Mouse (Mus musculus): ENCODE results near the gene Tmem229b. TPM values are rescaled to one million over a fixed set of nuclear protein-coding genes. Genes with fewer than 3 reads are reported as not detected.
A peak's percentile ranks its signal among the peaks of the same experiment; 100 is the strongest.
"Not testable (repeated sequence)": the region's sequence is repeated elsewhere in the genome, so short reads cannot be mapped to it uniquely, and the experiment has no call there.

Gene Tmem229b
- polyA plus RNA-seq, 1 experiment from 2014 or later, result 71.2 TPM

GRCm38 (mm10) chr12:78974767-78975166, 32.7 kb downstream of the Tmem229b start:
- 87% methylated on average over 5 of the region's 5 CpGs for WGBS
- no peak for ATAC-seq
- H3K27me3 ChIP-seq (replicated peaks; ENCODE audit: control insufficient read depth, insufficient read depth, low read length), result no peaks in the 10 kb centered on the region
- no peak overlapping the region for H3K4me2 ChIP-seq (ENCODE audit: low read length)
- H3K9me3 ChIP-seq (ENCODE audit: control insufficient read depth, low read length), result no peaks in the 10 kb centered on the region
- H3K36me3 ChIP-seq (ENCODE audit: control insufficient read depth, insufficient read depth, low read length), result peaks cover 4% of the 10 kb centered on the region; the same call in 1 of the 2 replicates
- no peak overlapping the region for H3K27ac ChIP-seq (ENCODE audit: low read depth, low read length)
- H3K4me3 ChIP-seq (ENCODE audit: low read length), result no peak overlapping the region
- H3K4me1 ChIP-seq (ENCODE audit: control insufficient read depth, insufficient read depth, low read depth, low read length), result peaks cover 2% of the 10 kb centered on the region; the same call in 1 of the 2 replicates
- no peak overlapping the region for H3K9ac ChIP-seq (ENCODE audit: low read depth, low read length)

GRCm38 (mm10) chr12:78973779-78974178, 33.6 kb downstream of the Tmem229b start:
- H3K4me2 ChIP-seq (ENCODE audit: low read length), result no peak overlapping the region
- ATAC-seq, result no peak
- H3K9me3 ChIP-seq (ENCODE audit: control insufficient read depth, low read length), result no peaks in the 10 kb centered on the region
- WGBS, result 48% methylated on average over 2 of the region's 2 CpGs
- peaks cover 2% of the 10 kb centered on the region; the same call in 1 of the 2 replicates for H3K4me1 ChIP-seq (ENCODE audit: control insufficient read depth, insufficient read depth, low read depth, low read length)
- H3K27me3 ChIP-seq (replicated peaks; ENCODE audit: control insufficient read depth, insufficient read depth, low read length), result no peaks in the 10 kb centered on the region
- H3K4me3 ChIP-seq (ENCODE audit: low read length), result no peak overlapping the region
- peaks cover 8% of the 10 kb centered on the region for H3K36me3 ChIP-seq (ENCODE audit: control insufficient read depth, insufficient read depth, low read length)
- H3K9ac ChIP-seq (ENCODE audit: low read depth, low read length), result no peak overlapping the region
- H3K27ac ChIP-seq (ENCODE audit: low read depth, low read length), result no peak overlapping the region

GRCm38 (mm10) chr12:78971649-78972048, 35.8 kb downstream of the Tmem229b start:
- 52% methylated on average over 2 of the region's 2 CpGs for WGBS
- Histone ChIP-seq H3K9me3 (ENCODE audit: control insufficient read depth, low read length) (no peaks in the 10 kb centered on the region), H3K36me3 (ENCODE audit: control insufficient read depth, insufficient read depth, low read length) (peaks cover 6% of the 10 kb centered on the region; the same call in 1 of the 2 replicates), H3K27me3 (replicated peaks; ENCODE audit: control insufficient read depth, insufficient read depth, low read length) (no peaks in the 10 kb centered on the region), H3K9ac (ENCODE audit: low read depth, low read length) (no peak overlapping the region), H3K4me2 (ENCODE audit: low read length) (no peak overlapping the region), H3K4me1 (ENCODE audit: control insufficient read depth, insufficient read depth, low read depth, low read length) (peaks cover 2% of the 10 kb centered on the region; the same call in 1 of the 2 replicates), H3K4me3 (ENCODE audit: low read length) (no peak overlapping the region), H3K27ac (ENCODE audit: low read depth, low read length) (no peak overlapping the region)
- ATAC-seq, result no peak

GRCm38 (mm10) chr12:78970725-78971124, 36.7 kb downstream of the Tmem229b start:
- Histone ChIP-seq H3K4me3 (ENCODE audit: low read length) (no peak overlapping the region), H3K36me3 (ENCODE audit: control insufficient read depth, insufficient read depth, low read length) (peaks cover 6% of the 10 kb centered on the region; the same call in 1 of the 2 replicates), H3K9ac (ENCODE audit: low read depth, low read length) (no peak overlapping the region), H3K4me1 (ENCODE audit: control insufficient read depth, insufficient read depth, low read depth, low read length) (peaks cover 2% of the 10 kb centered on the region; the same call in 1 of the 2 replicates), H3K27me3 (replicated peaks; ENCODE audit: control insufficient read depth, insufficient read depth, low read length) (no peaks in the 10 kb centered on the region), H3K4me2 (ENCODE audit: low read length) (no peak overlapping the region), H3K27ac (ENCODE audit: low read depth, low read length) (no peak overlapping the region), H3K9me3 (ENCODE audit: control insufficient read depth, low read length) (no peaks in the 10 kb centered on the region)
- ATAC-seq, result no peak
- WGBS, result 66% methylated on average over 7 of the region's 7 CpGs

- not testable (repeated sequence) for ATAC-seq; H3K4me1 ChIP-seq (ENCODE audit: control insufficient read depth, insufficient read depth, low read depth, low read length); H3K9ac ChIP-seq (ENCODE audit: low read depth, low read length); H3K27me3 ChIP-seq (replicated peaks; ENCODE audit: control insufficient read depth, insufficient read depth, low read length); H3K4me3 ChIP-seq (ENCODE audit: low read length); H3K36me3 ChIP-seq (ENCODE audit: control insufficient read depth, insufficient read depth, low read length); H3K4me2 ChIP-seq (ENCODE audit: low read length); H3K27ac ChIP-seq (ENCODE audit: low read depth, low read length); H3K9me3 ChIP-seq (ENCODE audit: control insufficient read depth, low read length)
- WGBS, result 87% methylated on average over 9 of the region's 11 CpGs
These were observed 42.9 kb downstream of the Tmem229b start for GRCm38 (mm10) chr12:78964496-78964895.

GRCm38 (mm10) chr12:78956405-78956804, 51.0 kb downstream of the Tmem229b start:
- no peak overlapping the region for H3K4me2 ChIP-seq (ENCODE audit: low read length)
- no peaks in the 10 kb centered on the region for H3K36me3 ChIP-seq (ENCODE audit: control insufficient read depth, insufficient read depth, low read length)
- no peak overlapping the region for H3K4me3 ChIP-seq (ENCODE audit: low read length)
- H3K4me1 ChIP-seq (ENCODE audit: control insufficient read depth, insufficient read depth, low read depth, low read length), result no peaks in the 10 kb centered on the region
- H3K9me3 ChIP-seq (ENCODE audit: control insufficient read depth, low read length), result peaks cover 4% of the 10 kb centered on the region; the same call in 1 of the 2 replicates
- 89% methylated on average over 4 of the region's 4 CpGs for WGBS
- no peak overlapping the region for H3K27ac ChIP-seq (ENCODE audit: low read depth, low read length)
- no peak for ATAC-seq
- no peak overlapping the region for H3K9ac ChIP-seq (ENCODE audit: low read depth, low read length)
- H3K27me3 ChIP-seq (replicated peaks; ENCODE audit: control insufficient read depth, insufficient read depth, low read length), result no peaks in the 10 kb centered on the region

GRCm38 (mm10) chr12:78952484-78952883, 54.9 kb downstream of the Tmem229b start:
- H3K4me3 ChIP-seq (ENCODE audit: low read length), result no peak overlapping the region
- WGBS, result 64% methylated on average over 3 of the region's 3 CpGs
- no peaks in the 10 kb centered on the region for H3K36me3 ChIP-seq (ENCODE audit: control insufficient read depth, insufficient read depth, low read length)
- peak; percentile 75 for ATAC-seq
- peak overlapping the region; percentile 23; the same call in 1 of the 2 replicates for H3K27ac ChIP-seq (ENCODE audit: low read depth, low read length)
- H3K4me2 ChIP-seq (ENCODE audit: low read length), result no peak overlapping the region
- no peaks in the 10 kb centered on the region for H3K4me1 ChIP-seq (ENCODE audit: control insufficient read depth, insufficient read depth, low read depth, low read length)
- H3K9ac ChIP-seq (ENCODE audit: low read depth, low read length), result no peak overlapping the region
- no peaks in the 10 kb centered on the region for H3K27me3 ChIP-seq (replicated peaks; ENCODE audit: control insufficient read depth, insufficient read depth, low read length)
- H3K9me3 ChIP-seq (ENCODE audit: control insufficient read depth, low read length), result peaks cover 3% of the 10 kb centered on the region; the same call in 1 of the 2 replicates

GRCm38 (mm10) chr12:78952053-78952452, 55.4 kb downstream of the Tmem229b start:
- WGBS, result 60% methylated on average over 11 of the region's 11 CpGs
- H3K27me3 ChIP-seq (replicated peaks; ENCODE audit: control insufficient read depth, insufficient read depth, low read length), result no peaks in the 10 kb centered on the region
- H3K4me2 ChIP-seq (ENCODE audit: low read length), result no peak overlapping the region
- H3K36me3 ChIP-seq (ENCODE audit: control insufficient read depth, insufficient read depth, low read length), result no peaks in the 10 kb centered on the region
- no peaks in the 10 kb centered on the region; the same call in 1 of the 2 replicates for H3K9me3 ChIP-seq (ENCODE audit: control insufficient read depth, low read length)
- H3K4me1 ChIP-seq (ENCODE audit: control insufficient read depth, insufficient read depth, low read depth, low read length), result no peaks in the 10 kb centered on the region
- H3K9ac ChIP-seq (ENCODE audit: low read depth, low read length), result no peak overlapping the region
- H3K27ac ChIP-seq (ENCODE audit: low read depth, low read length), result peak overlapping the region; percentile 23; the same call in 1 of the 2 replicates
- no peak; the same call in 1 of the 2 replicates for ATAC-seq
- H3K4me3 ChIP-seq (ENCODE audit: low read length), result no peak overlapping the region

- H3K4me3 ChIP-seq (ENCODE audit: low read length), result no peak overlapping the region
- ATAC-seq, result no peak
- 69% methylated on average over 5 of the region's 5 CpGs for WGBS
These were observed 59.8 kb downstream of the Tmem229b start for GRCm38 (mm10) chr12:78947661-78948060.

More at GRCm38 (mm10) chr12:78947661-78948060, 59.8 kb downstream of the Tmem229b start:
- H3K36me3 ChIP-seq (ENCODE audit: control insufficient read depth, insufficient read depth, low read length), result no peaks in the 10 kb centered on the region
- no peak overlapping the region for H3K9ac ChIP-seq (ENCODE audit: low read depth, low read length)
- no peaks in the 10 kb centered on the region for H3K27me3 ChIP-seq (replicated peaks; ENCODE audit: control insufficient read depth, insufficient read depth, low read length)
- H3K27ac ChIP-seq (ENCODE audit: low read depth, low read length), result no peak overlapping the region
- H3K4me1 ChIP-seq (ENCODE audit: control insufficient read depth, insufficient read depth, low read depth, low read length), result no peaks in the 10 kb centered on the region
- H3K4me2 ChIP-seq (ENCODE audit: low read length), result no peak overlapping the region
- no peaks in the 10 kb centered on the region for H3K9me3 ChIP-seq (ENCODE audit: control insufficient read depth, low read length)

All from hindbrain, embryonic 16.5 days (tissue).